Mouse (Mus musculus): ENCODE data around the gene Nfib.

Nfib gene

DNA sequence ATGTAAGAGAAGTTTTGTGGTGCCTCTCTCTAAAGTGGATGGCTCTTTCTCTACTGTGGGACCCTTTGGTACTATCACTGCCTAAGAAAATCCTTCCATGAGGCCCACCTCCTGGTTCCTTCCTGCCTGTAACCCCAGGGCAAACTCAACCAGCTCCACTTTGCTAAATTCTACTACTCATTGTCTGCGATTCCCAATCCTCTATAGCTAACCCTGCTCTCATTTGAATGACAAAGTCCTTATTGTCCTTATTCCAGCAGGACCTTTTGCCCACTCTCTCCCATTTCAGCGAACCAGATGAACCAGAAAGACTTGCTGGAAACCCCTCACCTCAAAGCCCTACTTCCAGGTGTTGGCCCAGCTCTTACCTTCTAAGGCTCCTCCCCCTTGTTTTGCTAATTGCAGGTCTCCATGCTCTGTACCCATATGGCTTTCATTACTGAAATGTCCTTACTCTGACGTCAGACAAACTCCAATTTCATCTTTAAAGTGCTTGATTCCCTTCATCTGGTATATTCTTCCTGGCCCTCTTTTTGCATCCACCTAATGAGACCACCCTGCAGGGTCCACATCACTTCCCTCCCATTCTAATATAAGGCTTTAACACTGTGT, 304.0 kb downstream of the Nfib start:
- in situ Hi-C loops (cut with MboI; ENCODE audit: low sequenced_read_pairs), result no loop called here

- in situ Hi-C loops (cut with MboI; ENCODE audit: low sequenced_read_pairs), result no loop called here
Measured at GRCm38 (mm10) chr4:82400536-82400935, 305.0 kb downstream of the Nfib start.

- in situ Hi-C loops (cut with MboI; ENCODE audit: low sequenced_read_pairs), result no loop called here
Measured at GRCm38 (mm10) chr4:82399406-82400380, 305.9 kb downstream of the Nfib start.

DNA sequence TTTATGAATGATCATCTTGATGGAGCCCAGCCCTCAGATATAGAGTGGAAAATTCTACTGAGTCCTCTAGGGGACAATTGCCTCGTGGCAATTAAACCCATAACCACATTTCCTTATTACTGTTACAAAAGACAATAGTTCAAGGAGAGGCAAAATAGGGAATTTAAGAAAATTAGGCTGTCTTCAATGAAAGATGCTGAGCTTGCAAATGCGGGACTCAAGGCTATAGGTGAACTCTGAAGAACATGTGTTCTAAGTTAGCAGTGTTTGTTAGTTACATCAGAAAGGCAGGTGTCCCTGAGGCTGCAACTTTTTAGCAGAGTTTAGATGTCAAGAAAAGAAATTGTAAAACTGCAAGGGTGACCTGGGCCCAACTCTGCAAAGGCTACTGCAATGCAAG, 307.3 kb downstream of the Nfib start:
- in situ Hi-C loops (cut with MboI; ENCODE audit: low sequenced_read_pairs), result no loop called here

DNA sequence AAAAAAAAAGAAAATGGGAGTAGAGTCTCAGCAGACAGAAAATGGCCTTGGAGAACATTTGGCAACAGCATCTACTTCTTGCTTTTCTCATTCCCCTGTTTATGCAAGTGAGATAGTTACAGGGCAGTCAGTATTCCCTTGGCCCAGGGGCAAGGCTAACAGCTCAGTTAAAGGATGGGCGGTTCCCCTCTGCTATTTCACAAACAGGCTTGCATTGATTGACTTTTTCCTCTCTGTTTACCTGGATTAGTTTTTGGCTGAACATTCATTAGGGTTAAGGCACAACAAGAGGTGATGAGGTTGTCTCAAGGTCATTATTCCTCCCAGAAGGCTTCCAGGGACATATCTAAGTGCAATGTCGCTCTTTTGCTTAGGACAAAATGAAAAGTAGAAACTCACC, 308.7 kb downstream of the Nfib start:
- in situ Hi-C loops (cut with MboI; ENCODE audit: low sequenced_read_pairs), result no loop called here

GRCm38 (mm10) chr4:82396003-82396402, 309.5 kb downstream of the Nfib start:
- in situ Hi-C loops (cut with MboI; ENCODE audit: low sequenced_read_pairs), result no loop called here

DNA sequence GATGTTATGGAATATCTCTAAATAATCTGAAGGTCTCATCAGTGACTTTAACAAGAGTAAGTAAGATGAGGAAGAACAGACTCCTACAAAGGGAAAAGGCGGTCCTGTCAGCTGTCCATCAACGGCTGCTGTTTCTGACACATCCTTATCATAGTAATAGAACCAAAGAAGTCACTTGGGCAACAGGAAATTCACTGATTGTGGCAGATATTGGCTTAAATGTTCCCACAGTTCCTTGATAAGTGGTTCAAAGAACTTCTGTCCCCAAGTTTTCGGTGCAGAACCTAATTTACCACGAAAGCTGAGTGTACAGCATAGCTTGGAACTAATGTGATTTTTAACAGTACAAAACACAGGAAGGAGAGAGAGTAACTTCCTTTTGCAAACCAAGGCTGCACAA, 311.2 kb downstream of the Nfib start:
- in situ Hi-C loops (cut with MboI; ENCODE audit: low sequenced_read_pairs), result no loop called here

DNA sequence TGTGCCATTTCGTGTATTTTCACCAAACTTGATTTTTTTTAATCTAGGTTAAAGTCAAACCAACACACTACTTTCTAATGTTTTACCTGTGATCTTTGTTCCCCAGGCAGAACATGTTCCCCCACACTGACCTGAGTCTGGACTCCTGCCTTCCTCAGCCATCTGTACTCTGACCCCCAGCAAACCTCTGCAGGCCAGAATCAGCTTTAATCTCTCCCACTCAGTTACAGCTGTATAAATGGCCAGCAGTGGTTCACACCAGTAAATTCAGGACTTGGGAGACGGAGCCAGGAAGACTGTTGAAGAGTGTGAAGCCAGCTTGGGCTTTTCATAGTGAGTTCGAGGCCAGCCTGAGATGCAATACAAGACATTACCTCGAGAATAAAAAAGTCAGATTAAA, 312.5 kb downstream of the Nfib start:
- in situ Hi-C loops (cut with MboI; ENCODE audit: low sequenced_read_pairs), result no loop called here

GRCm38 (mm10) chr4:82392496-82392895, 313.1 kb downstream of the Nfib start:
- in situ Hi-C loops (cut with MboI; ENCODE audit: low sequenced_read_pairs), result no loop called here

- in situ Hi-C loops (cut with MboI; ENCODE audit: low sequenced_read_pairs), result no loop called here
Measured at GRCm38 (mm10) chr4:82391726-82392472, 313.7 kb downstream of the Nfib start.

GRCm38 (mm10) chr4:82390545-82390944, 315.0 kb downstream of the Nfib start:
- in situ Hi-C loops (cut with MboI; ENCODE audit: low sequenced_read_pairs), result no loop called here

- in situ Hi-C loops (cut with MboI; ENCODE audit: low sequenced_read_pairs), result no loop called here
Measured at GRCm38 (mm10) chr4:82389876-82390275, 315.7 kb downstream of the Nfib start.

- in situ Hi-C loops (cut with MboI; ENCODE audit: low sequenced_read_pairs), result no loop called here
Measured at GRCm38 (mm10) chr4:82387620-82388019, 317.9 kb downstream of the Nfib start.

DNA sequence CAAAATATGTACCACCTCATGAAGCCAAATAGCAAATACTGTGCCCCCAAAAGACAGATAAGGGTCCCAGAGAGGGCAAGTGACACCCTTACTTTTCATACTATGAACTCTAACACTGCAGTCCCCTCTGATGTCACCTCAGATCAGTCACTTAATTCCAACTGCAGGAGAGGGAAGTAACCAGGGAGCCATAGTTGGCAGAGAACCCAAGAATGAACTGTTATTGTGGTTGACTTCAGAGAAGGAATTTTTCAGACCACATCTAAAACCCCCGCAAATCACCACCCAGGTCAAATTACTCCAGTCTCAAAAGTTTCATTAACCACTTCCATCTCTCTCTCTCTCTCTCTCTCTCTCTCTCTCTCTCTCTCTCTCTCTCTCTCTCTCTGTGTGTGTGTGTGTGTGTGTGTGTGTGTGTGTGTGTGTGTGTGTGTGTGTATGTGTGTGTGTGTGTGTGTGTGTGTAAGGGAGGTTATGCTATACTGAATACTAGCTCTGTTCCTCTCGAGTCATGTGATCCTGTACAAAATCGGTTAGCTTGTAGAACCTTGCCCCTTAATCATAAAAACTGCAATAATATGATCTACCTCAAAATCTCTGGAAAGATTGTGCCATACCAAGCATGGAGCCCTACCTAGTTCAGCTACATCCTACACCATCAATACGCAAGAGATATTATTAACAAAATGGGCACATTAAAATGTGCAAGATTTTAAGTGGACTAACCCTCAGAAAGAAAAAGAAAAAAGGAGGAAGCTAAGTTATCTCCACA, 319.1 kb downstream of the Nfib start:
- in situ Hi-C loops (cut with MboI; ENCODE audit: low sequenced_read_pairs), result no loop called here

DNA sequence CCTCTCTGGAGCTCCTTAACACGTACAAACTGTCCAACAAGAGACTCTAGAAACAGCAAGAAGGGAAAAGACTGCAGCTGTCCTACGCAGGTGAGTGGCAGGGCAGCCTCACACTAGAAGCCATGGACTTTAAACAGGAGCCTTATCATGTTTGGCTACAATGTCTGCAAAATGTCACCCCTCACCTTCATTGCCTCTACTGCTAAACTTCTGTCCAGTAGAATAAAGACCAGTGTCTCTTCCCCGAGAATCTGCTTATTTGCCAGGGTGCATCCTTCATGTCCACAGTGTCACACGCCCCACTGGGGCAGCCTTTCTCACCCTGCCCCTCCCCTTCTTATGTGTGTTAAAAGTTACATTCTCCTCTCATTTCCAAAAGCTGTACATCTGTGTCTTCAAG, 319.9 kb downstream of the Nfib start:
- in situ Hi-C loops (cut with MboI; ENCODE audit: low sequenced_read_pairs), result no loop called here

DNA sequence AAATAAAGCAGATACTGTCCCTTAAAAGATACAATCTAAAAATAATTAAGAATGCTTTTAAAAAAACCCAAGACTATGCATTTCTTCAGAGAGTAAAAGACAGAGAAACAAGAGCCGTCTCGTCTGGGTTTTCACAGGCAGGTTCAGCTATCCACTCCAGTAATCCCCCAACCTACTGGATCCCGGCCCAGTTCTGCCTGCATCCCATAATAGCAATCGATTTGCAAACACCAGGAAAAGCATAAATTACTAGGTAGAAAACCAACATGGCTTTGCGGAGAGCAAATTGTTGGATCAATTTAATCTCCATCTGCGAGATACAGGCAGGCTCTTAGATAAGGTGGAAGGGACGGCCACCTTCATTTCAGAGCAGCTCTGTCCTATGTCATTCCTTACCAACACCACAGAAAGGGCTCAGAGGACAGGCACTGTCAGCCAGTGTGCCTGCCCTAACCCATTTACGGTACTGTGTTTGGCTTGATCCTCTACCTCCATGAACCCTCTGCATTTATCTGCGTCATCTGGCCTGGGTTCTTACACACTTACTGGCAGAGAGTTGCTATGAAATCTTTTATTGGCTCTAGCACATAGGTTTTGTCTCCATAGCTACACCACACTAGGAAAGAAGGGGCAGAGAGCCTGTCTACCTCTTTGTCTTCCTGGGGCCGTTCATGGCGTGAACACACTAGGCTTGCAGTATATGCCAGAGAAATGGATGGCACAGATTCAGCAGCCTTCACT, 321.4 kb downstream of the Nfib start:
- in situ Hi-C loops (cut with MboI; ENCODE audit: low sequenced_read_pairs), result no loop called here

GRCm38 (mm10) chr4:82383346-82383745, 322.2 kb downstream of the Nfib start:
- in situ Hi-C loops (cut with MboI; ENCODE audit: low sequenced_read_pairs), result no loop called here

- in situ Hi-C loops (cut with MboI; ENCODE audit: low sequenced_read_pairs), result no loop called here
Measured at GRCm38 (mm10) chr4:82381786-82382185, 323.8 kb downstream of the Nfib start.

GRCm38 (mm10) chr4:82380578-82380977, 325.0 kb downstream of the Nfib start:
- in situ Hi-C loops (cut with MboI; ENCODE audit: low sequenced_read_pairs), result no loop called here

DNA sequence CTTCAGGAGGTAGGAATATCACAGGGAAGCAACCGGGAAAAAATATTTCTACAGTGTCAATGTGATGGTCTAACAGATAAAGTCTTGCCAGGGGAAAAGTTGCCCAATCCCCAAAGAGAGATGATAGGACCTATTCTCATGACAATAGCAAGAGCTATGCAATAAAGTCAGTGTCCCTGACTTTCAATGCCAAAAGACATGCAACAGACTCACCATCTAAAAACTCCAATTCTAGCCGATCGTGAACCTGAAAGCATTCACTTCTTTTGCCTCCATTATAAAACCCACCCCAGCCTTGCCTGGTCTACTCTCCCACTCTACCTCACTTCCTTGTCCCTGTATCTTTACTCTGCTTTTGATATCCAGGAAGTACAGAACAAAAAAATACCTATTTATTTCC, 327.5 kb downstream of the Nfib start:
- in situ Hi-C loops (cut with MboI; ENCODE audit: low sequenced_read_pairs), result no loop called here

Data from CH12F3 (cell line).